Mouse (Mus musculus): Measurements from ENCODE around the gene Cmtr1.

The Cmtr1 gene

DNA sequence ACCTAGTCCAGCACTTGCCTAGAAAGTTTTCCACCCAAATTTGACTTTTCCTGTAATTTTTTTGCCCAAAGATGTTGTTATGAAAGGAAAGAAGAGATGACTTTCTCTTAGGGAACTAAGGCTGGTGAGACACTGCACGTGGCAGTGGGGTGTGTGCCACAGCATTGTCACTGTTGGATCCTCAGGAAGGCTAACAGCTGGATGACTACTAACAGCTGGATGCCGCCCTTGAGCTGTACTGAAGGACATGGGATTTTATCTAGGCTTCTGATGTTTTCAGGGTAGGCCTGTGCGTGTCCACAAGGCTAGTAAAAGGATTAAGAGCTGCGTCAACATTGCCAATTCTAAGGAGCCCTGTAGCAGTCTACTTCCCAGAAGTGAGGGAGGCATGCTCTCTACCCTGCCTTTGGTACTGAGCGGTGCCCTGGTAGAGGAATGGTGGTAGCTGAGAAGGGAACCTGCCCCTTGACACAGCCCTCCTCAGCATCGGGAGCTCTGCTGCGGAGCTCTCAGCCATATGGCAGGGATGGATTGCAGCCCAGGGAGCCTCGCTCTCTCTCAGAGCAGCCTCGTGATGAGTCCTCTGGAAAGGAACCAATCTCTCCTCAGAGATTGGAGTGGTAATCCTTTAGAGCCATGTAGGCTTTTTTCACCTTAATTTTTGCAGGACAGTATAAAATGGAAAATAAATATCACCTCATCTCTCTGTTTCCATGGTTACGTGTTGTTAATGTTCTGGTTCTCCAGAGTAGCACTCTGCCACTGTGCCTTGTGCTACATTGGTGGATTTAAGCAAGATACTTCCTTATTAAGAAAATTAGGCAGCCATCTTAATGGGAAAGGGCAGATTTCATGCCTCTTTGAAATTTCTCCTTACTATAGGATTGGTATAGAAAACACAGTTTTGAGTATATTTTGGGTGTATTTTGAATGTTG is 7.9 kb downstream of the Cmtr1 start:
- no peak for DNase-seq (ENCODE audit: extremely low read depth, low read depth)

DNA sequence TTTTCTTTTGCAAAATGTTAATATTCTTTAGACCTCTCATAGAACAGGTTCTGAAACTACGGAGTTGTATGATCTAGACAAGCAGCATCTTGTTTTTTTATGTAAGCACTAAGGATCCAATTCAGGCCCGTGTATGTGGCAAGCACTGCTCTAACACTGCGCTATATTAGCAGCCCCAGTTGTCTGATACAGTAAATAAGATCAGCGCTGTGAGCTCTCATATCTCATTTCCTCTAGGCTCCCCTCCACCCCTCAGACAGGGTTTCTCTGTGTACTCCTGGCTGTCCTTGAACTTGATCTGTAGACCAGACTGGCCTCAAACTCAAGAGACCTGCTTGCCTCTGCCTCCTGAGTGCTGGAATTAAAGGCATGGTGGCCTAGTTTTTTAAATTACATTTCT is 8.6 kb downstream of the Cmtr1 start:
- DNase-seq (ENCODE audit: extremely low read depth, low read depth): no peak

DNA sequence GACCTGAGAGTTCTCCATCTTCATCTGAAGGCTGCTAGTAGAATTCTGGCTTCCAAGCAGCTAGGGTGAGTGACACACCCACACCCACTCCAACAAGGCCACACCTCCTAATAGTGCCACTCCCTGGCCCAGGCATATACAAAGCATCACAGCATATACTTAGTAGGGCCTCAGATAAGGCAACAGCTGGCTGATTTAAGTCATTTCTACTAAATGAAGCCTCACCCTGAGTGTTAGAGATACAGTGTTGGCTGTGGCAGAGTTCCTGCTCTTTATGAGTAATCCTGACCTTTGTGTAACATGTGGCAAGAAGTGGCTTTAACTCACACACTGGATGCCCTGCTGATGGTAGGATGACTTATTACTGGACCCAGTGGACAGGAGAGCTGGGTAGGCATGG is 9.5 kb downstream of the Cmtr1 start:
- no peak for DNase-seq (ENCODE audit: extremely low read depth, low read depth)

DNA sequence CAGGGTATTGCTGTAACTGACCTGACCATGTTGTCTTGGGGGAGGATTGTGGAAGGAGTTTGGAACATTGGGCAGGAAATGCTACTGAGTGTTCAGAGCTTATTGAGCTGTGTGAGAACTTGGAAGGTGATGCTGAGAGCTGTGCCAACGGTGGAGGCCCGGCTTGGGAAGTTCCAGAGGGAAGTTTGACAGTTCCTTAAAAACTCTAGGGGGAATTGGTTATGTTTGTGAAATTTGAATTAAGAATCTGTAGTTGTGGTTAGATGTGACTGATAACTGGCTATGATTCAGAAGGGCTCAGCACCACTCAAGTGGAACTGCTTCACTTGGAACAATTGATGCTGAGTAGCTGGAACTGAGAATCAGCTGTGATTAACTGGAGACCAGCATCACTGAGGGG is 10.6 kb downstream of the Cmtr1 start:
- DNase-seq (ENCODE audit: extremely low read depth, low read depth): no peak

DNA sequence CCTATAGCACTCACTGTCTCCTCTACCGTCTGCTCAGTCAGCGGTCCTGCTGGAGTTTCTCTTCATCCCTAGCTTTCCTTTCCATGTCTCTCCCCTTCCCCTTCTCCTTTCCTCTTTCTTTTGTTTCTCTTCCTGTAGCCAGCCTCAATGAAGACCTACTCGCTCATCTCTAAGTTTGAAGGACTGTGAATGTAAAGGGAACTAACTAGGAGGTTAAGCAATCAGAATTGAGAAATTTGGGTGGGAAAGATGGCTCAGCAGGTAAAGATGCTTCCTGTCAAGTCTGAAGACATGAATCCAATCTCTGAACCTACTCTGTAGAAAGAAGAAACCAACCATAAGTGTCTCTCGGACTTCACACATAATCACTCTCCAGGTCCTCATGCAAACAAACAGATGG is 12.9 kb downstream of the Cmtr1 start:
- no peak for DNase-seq (ENCODE audit: extremely low read depth, low read depth)

DNA sequence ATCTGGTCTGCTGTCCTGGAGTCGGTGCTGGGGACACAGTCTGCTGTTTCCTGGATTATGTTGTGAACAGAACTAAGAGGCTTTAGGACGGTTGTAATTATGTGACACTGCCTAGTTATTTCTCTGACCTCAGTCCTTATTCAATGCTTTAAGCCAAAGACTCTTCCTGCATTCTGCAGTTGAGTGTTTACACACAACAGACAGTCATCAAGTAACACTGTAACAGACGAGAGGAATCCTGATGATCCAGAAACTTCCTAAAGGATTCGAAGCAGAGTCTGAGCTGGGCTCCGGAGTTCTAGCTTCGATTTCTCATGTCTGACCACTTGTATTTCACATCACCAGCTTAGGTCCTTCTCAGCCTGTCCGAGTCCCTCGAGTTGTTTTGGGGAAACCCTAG is 18.1 kb downstream of the Cmtr1 start:
- no peak for DNase-seq (ENCODE audit: extremely low read depth, low read depth)

DNA sequence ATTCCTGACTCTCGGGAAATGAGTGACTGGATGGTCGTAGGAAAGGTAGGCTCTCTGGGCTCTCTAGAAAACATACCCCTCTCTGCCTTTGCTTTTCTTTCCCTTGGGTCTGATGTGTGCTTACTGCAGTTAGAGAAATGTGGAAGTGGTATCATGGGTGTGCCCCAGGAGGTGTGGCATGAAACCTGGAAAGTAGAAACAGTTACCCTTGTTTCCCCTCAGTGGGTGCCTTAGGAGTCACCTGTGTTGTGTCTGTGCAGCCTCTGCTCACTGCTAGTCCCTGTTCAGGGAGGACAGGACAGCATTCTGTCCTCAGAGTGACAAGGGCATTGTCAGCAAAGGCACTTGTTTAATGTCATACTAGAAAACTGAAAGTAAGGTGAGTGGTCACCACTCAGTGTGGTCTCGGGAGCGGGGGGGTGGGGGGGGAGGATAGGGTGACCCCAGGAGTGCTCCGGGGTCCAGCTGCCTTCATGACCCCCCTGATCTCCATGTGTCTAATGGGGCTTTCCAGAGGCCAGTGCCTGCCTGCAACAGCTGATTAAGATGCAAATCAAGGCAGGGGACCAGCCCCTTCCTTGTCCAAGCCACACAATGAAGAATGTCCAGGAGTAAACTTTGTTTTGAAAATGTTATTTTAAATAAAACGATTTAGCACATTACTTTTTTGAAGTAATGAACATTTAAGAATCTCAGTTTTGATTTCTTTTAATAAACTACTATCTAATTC is 18.8 kb downstream of the Cmtr1 start:
- DNase-seq (ENCODE audit: extremely low read depth, low read depth): no peak

DNA sequence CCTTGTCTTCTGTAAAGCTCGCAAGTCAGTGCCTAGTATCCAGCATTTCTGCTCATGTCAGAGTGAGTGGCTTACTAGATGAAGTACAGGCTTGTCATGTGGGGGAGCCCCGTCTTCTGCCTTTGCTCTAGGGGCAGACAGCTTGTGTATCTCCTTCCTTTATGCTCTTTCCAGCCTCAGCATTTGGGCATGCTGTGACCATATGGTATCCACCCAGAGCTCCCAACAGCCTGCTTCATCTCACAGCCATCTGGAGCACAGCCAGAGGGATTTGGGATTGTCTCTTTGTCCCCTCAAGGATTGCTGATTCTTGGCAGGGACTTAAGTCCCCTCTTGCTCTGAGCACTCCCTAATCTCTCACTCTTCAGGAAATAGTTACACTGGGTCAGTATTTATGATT is 19.8 kb downstream of the Cmtr1 start:
- DNase-seq (ENCODE audit: extremely low read depth, low read depth): no peak

DNA sequence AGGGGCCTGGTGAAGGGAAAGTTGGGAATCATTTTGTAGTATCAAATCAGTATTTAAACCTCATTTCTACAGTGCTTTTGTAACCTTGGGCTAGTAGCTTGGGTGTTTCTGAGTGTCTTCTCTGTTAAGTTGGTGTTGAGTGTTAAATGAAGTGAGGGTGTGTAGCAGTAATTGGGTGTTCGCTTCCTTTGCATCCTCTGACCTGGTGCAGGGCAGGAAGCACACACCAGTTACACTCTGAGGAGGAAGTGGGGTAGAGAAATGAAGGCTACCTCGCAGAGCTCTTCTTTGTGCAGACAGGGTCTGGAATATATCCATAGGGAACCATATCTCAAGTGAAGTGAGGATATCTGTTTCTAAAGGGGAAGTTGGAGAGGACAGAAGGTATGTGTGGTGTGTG is 20.5 kb downstream of the Cmtr1 start:
- no peak for DNase-seq (ENCODE audit: extremely low read depth, low read depth)

DNA sequence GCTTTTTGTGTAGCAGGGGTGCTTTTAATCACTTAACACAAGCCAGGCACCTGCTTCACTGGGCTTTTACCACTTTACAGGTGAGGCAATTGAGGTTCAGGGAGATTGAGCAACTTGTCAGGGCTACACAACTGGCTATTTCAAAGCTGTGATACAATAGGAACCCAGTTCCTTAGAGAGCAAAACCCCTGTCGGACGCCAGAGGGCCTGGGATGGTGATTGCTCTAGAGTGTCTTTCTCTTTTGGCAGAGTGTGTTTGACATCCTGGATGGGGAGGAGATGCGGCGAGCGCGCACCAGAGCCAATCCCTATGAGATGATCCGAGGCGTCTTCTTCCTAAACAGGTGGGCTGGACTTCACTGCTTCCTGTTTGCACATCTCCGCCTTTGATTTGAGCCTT is 21.3 kb downstream of the Cmtr1 start:
- DNase-seq (ENCODE audit: extremely low read depth, low read depth): no peak

DNA sequence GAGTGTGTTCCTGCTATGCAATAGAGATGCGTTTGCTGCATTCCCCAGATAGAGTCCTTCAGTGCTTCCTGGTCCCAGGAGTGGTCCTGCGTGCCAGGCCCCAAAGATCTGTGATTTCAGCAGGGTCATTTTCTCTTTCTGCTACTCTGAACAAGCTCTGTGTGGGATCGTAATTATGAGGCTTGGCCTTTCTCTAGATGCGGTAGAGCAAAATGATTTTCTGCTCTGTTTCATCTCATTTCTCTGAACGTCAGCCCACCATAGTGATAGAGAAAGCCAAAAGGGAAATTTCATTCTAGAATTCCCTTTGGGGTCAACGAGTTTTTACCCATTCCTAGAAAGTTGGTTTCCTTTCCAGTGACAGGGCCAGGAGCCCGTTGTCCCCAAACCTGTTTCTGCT is 21.9 kb downstream of the Cmtr1 start:
- DNase-seq (ENCODE audit: extremely low read depth, low read depth): no peak

DNA sequence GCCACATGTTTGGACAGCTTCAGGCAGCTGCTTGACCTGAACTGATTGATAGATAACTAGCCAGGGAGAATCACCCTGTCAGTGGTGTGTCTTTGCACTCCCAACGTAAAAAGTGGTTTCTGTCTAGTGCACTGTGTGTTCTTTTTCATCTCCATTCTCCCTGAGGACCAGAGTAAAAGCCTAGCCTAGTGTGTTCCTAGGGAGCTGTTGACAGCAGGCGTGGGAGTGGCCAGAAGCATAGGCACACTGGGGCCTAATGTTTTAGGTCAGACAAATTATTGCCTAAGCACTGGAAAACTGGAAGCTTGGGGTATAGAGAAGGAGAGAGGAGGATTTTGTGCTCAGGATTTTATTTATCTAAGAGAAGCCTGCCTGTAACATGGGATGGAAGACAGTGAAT is 22.7 kb downstream of the Cmtr1 start:
- DNase-seq (ENCODE audit: extremely low read depth, low read depth): no peak

DNA sequence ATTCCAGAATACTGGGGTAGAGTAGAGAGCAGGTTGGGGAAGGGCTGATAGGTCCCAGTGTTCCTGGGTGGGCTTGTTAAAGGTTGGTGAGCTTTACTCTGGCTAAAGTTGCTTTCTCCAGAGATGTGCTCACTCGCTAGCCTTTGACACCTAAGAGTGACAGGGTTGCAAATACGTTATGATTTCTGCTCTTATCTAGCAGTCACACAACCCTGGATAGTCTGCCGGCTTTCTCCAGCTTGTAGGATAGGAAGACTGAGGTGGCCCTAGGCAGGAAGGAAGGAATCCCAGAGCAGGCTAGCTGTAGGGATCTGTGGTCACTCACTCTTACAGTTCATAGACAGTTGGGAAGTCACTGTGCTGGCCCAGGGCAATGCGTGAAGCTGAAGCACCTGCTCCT is 23.9 kb downstream of the Cmtr1 start:
- no peak for DNase-seq (ENCODE audit: extremely low read depth, low read depth)

DNA sequence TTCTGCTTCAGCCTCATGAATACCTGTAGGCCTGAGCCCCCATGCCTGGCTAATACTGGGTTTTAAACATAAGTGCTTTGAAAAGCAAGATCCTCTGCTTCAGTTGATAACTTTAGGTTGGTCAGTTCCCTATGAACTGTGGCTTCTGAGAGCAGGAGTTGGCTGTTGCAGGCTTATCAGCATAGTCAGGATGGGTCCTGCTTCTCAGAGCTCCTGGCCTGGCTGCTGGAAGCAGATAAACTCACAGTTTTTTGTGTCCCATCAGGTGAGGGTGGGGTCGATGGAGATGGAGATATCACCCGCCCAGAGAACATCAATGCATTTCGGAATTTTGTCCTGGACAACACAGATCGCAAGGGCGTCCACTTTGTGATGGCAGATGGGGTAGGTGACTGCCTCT is 26.4 kb downstream of the Cmtr1 start:
- DNase-seq (ENCODE audit: extremely low read depth, low read depth): peak; percentile 46

DNA sequence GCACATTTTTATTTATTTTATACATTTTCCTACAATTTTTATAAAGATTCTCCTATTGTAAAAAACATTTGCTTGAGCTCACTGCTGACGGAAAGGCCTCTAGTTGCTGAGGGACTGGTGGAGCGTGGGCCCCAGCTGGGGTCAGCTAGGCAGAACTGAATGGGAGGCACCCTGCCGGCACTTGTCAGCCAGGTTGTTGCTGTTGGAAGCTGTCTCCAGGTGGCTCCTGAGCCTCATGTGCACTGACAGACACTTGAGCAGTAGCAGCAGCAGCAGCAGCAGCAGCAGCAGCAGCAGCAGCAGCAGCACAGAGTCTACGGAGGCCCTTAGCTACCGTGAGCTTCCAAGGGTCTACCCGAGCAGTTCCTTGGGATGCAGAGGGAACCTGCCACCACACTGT is 27.0 kb downstream of the Cmtr1 start:
- no peak for DNase-seq (ENCODE audit: extremely low read depth, low read depth)

DNA sequence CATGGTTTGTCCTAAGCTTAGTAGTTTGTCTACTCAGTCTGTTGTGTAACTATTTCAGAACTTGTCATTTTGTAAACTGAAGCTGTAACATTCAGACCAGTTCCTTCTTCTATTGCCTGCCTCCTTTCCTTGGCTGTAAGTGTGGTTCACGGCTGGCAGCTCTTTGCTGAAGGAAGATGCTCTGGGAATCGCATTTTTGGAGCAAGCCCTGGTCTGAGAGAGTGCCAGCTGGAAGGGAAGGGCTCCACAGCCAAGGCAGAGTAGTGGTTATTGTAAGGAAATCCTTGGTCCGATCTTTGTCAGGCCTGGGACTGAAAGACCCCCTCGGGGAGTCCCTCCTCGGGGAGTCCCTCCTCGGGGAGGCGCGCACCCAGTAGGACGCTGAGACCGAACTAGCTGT is 28.2 kb downstream of the Cmtr1 start:
- DNase-seq (ENCODE audit: extremely low read depth, low read depth): no peak

DNA sequence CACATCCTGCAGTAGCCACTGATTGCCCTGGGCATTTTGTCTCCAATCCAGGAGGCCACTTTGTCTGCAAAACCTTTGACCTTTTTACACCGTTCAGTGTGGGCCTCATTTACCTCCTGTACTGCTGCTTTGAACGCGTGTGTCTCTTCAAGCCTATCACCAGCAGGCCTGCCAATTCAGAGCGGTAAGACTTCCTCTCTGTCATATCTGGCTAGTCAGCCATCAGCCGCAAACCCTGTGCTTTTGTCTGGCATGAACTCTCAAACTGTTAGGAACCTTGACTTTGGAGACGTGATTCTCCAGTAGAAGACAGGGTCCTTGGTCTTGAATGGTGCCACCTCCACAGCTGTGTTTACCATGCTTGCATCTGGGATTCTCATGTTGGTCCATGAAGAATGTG is 29.9 kb downstream of the Cmtr1 start:
- no peak for DNase-seq (ENCODE audit: extremely low read depth, low read depth)

DNA sequence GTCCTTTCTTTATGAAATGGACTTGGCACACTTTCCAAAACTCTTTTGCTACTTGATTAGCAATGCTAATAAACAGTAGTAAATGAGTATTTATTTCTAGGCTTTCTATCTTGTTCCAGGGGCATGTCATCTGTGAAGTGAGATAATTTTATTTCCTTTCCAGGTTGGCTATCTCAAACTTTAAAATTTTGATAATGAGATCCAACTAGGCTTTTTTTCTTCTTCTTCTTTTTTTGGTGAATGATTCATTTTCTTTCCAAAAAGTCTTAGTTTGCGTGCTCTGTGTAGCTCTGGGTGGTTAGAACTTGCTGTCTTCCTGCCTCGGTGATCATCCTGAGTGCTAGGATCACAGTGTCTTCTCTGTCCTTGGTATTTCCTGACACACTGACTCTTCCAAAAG is 32.4 kb downstream of the Cmtr1 start:
- no peak for DNase-seq (ENCODE audit: extremely low read depth, low read depth)

DNA sequence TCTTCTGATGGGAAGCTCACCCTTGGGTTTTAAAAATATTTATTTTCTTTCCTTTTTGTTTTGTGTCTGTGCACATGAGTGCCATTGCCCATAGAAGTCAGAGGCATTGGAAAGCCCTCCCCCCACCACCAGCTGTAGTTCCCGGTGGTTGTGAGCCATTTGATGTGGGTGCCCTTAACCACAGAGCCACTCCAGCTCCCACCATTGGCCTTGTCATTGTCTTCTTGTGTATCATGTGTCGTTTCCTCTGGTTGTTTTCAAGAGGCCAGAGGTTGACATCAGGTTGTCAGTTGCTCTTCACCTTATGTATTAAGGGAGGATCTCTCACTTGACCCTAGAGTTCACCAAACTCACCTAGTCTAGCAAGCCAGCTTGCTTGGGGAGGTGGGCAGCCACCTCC is 33.2 kb downstream of the Cmtr1 start:
- DNase-seq (ENCODE audit: extremely low read depth, low read depth): no peak

DNA sequence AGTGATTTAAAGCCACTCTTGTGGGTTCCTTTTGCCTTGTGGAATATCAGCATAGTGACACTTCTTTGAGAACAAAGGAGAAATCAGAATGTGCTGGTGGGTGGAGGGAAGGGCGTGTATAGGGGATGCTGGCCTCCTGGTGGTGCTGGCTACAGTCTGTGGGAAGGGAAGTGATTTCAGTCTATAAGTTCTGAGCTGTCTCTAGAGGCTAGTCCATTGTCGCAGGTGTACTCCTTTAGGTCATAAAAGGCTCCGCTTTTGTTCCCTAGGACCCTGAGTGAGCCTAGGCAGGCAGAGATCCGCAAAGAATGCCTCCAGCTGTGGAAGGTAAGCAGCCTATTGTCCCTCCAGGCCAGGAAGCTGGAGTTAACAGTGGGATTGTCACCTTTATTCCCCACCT is 34.1 kb downstream of the Cmtr1 start:
- no peak for DNase-seq (ENCODE audit: extremely low read depth, low read depth)

DNA sequence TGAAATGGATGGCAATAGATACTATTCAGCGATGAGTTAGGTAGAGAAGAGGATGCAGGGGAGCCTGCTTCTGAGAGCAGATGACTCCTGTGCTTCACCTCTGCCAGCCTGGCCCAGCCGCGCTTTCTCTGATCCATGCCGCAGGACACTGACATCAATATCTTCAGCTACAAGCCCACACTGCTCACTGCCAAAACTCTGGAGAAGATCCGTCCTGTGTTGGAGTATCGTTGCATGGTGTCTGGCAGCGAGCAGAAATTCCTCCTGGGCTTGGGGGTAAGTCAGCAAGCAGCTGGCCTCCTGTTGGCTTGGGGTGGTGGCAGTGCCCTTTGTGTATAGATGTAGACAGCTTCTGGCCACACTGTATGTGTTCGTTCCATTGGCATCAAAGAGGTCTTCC is 36.5 kb downstream of the Cmtr1 start:
- no peak for DNase-seq (ENCODE audit: extremely low read depth, low read depth)

DNA sequence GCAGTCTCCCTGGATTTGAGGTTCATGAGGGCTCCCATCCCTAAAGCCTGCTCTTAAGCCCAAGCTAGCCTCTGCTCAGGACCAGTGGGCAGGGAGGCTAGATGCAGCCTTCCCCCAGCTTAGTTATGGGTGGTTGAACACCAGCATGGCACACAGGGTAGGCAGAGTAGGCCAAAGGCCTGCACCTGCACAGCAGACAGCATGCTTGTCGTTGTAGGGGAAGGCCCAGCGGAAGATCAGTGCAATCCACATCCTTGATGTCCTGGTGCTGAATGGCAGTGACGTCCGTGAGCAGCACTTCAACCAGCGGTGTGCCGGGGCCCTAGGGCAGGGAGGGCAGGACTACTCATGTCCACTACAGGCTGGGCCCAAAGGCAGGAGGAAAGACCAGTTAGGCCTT is 38.0 kb downstream of the Cmtr1 start:
- DNase-seq (ENCODE audit: extremely low read depth, low read depth): no peak

DNA sequence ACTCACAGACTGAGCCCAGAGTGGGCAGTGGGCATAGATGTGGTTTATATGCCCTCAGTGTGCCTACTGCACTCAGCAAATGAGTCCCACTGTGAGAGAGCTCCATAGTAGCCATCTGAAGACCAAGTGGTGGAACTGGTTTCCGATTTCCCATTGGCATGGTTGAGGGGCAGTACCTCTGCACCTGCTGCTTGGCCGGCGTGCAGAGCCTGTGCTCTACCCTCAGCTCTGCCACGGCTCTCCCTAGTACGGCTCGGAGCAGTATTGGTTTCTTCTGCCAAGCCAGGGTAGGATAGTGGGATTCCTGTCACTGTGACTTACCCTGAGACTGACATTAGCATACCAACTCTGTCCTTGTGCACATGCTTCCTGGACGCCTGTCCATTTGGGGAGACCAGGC is 40.2 kb downstream of the Cmtr1 start:
- DNase-seq (ENCODE audit: extremely low read depth, low read depth): no peak
